Mouse (Mus musculus) midbrain, embryonic 14.5 days (tissue): ENCODE data around the gene Terf2. TPM values are rescaled to one million over a fixed set of nuclear protein-coding genes. Genes with fewer than 3 reads are reported as not detected.

Experiments
- ATAC-seq: fragments of 200-750 bp; cut with Nextera tagmentation; 2 replicates; pipeline ENCODE4 v1.8.0; 2017; ENCODE audit warnings: moderate number of reproducible peaks, moderate library complexity; ENCODE audit not compliant: low FRiP score, low TSS enrichment
- DNase-seq: peaks from one replicate; pipeline ENCODE4 v3.0.0-alpha.2; 2015
- H3K27ac ChIP-seq: fragments of 300-500 bp; sonication (generic); replicated peaks from 2 replicates; pipeline ENCODE4 v1.5.1; 2014; ENCODE audit warnings: mild to moderate bottlenecking, low read depth, low read length, moderate library complexity
- H3K27me3 ChIP-seq: fragments of 300-500 bp; sonication (generic); 2 replicates; pipeline ENCODE4 v1.6.1; 2014; ENCODE audit warnings: low read length, control low read depth, mixed read lengths; ENCODE audit not compliant: control insufficient read depth, insufficient read depth
- H3K36me3 ChIP-seq: fragments of 300-500 bp; sonication (generic); 2 replicates; pipeline ENCODE4 v1.6.1; 2014; ENCODE audit warnings: low read length, control low read depth; ENCODE audit not compliant: control insufficient read depth, insufficient read depth
- H3K4me1 ChIP-seq: fragments of 300-500 bp; sonication (generic); 2 replicates; pipeline ENCODE4 v1.6.1; 2014; ENCODE audit warnings: mild to moderate bottlenecking, antibody characterized with exemption, low read length, control low read depth; ENCODE audit not compliant: control insufficient read depth, insufficient read depth
- H3K4me2 ChIP-seq: fragments of 300-500 bp; sonication (generic); 2 replicates; pipeline ENCODE4 v1.6.1; 2014; ENCODE audit warnings: mild to moderate bottlenecking, low read length, moderate library complexity
- H3K4me3 ChIP-seq: fragments of 300-500 bp; sonication (generic); replicated peaks from 2 replicates; pipeline ENCODE4 v1.5.1; 2014; ENCODE audit warnings: low read depth, low read length
- H3K9ac ChIP-seq: fragments of 300-500 bp; sonication (generic); replicated peaks from 2 replicates; pipeline ENCODE4 v1.6.1; 2014; ENCODE audit warnings: mild to moderate bottlenecking, low read length, moderate library complexity
- H3K9me3 ChIP-seq: fragments of 300-500 bp; sonication (generic); 2 replicates; pipeline ENCODE4 v1.6.1; 2016; ENCODE audit warnings: low read length, control low read depth, mixed read lengths; ENCODE audit not compliant: control insufficient read depth
- WGBS: fragments of 180-500 bp; shearing (Covaris S2); extraction: QIAGEN DNeasy Blood & Tissue Kit; methylation state at CpG from one replicate; pipeline ENCODE4 v1.1.7; 2014; 5-methylcytosine and 5-hydroxymethylcytosine counted together
- polyA plus RNA-seq: library from polyadenylated mRNA; unstranded; fragments of >200 nt; fragmentation: Nextera tagmentation; extraction: Ambion mirVana; gene quantifications from 2 replicates; pipeline ENCODE4 v1.2.1, GENCODE M21; 2014

Terf2 gene
- polyA plus RNA-seq, 1 experiment from 2014 or later = 23.3 TPM

DNA sequence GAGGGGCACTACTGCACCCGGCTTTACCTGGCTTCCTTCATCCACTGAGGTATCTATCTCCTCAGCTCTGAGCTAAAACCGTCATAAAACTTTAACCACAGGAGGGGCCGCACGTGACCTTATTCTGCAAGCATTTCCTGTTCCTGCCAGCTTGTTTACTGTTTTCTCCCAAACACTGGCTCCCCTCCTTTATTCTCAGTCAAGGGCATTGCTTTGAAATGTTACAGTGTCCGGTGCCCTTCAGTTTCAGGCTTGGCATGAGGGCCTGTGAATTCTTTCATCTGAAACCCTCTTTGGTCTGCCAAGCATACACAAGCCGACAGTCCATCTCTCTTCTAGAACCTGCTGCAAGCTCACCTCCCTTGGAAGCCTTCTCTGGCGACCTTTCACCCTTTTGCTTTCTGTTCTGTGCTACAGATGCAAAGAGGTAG lies 22.5 kb upstream of the Terf2 start:
- no peak overlapping the region for H3K9ac ChIP-seq
- H3K4me2 ChIP-seq = no peak overlapping the region
- H3K9me3 ChIP-seq = no peaks in the 10 kb centered on the region
- WGBS = 66% methylated on average over 7 of the region's 7 CpGs
- DNase-seq = no peak
- peaks cover 9% of the 10 kb centered on the region for H3K4me1 ChIP-seq
- H3K4me3 ChIP-seq = no peak overlapping the region
- ATAC-seq = no peak
- H3K27me3 ChIP-seq = no peaks in the 10 kb centered on the region
- H3K36me3 ChIP-seq = no peaks in the 10 kb centered on the region
- H3K27ac ChIP-seq = no peak overlapping the region

DNA sequence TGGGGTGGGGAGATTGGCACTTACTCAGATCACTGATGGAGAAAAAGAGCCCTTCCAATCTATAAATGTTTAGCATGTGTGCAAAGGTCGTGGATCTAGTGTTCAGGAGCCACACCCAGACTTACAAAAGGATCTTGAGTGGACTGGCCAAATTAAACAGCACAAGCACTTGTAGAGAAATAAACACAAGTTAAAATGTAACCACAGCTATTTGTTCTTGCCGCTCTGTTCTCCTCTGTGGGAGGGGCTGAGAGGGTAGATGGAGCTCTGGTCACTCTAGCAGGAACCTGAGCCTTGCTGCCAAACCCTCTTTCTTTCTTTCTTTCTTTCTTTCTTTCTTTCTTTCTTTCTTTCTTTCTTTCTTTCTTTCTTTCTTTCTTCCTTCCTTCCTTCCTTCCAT lies 20.7 kb upstream of the Terf2 start:
- Histone ChIP-seq H3K27ac (no peak overlapping the region), H3K9me3 (no peaks in the 10 kb centered on the region), H3K27me3 (no peaks in the 10 kb centered on the region), H3K36me3 (no peaks in the 10 kb centered on the region), H3K9ac (no peak overlapping the region), H3K4me3 (no peak overlapping the region), H3K4me2 (no peak overlapping the region), H3K4me1 (no peaks in the 10 kb centered on the region)
- ATAC-seq = no peak
- no peak for DNase-seq
- 50% methylated on average over 2 of the region's 2 CpGs for WGBS

DNA sequence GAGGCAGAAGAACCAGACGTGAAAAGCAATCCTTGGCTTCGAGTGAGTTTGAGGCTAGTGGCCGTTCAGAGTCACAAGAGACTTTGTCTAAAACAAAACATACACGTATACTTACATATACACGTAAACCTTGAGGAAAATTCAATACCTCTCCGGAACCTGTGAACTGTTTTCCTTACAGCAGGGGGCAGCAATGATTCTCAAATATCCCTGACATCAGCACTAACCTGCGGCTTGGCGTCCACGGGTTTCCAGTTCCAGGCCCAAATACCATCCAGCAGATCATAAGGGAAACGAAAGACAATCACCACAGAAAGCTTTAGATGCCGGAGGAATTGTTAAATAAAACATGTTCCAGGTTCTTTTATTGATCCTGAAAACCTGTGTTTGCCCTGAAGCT lies 19.7 kb upstream of the Terf2 start:
- H3K9ac ChIP-seq = no peak overlapping the region
- no peak overlapping the region for H3K27ac ChIP-seq
- H3K36me3 ChIP-seq = no peaks in the 10 kb centered on the region
- ATAC-seq = no peak
- no peaks in the 10 kb centered on the region for H3K4me1 ChIP-seq
- H3K4me3 ChIP-seq = no peak overlapping the region
- H3K9me3 ChIP-seq = no peaks in the 10 kb centered on the region
- H3K27me3 ChIP-seq = no peaks in the 10 kb centered on the region
- DNase-seq = peak; percentile 88
- H3K4me2 ChIP-seq = no peak overlapping the region
- WGBS = 19% methylated on average over 11 of the region's 11 CpGs

- WGBS = 87% methylated on average over 10 of the region's 10 CpGs
- no peaks in the 10 kb centered on the region for H3K36me3 ChIP-seq
- ATAC-seq (no peak), DNase-seq (no peak)
- no peaks in the 10 kb centered on the region for H3K27me3 ChIP-seq
- no peak overlapping the region for H3K27ac ChIP-seq
- H3K4me2 ChIP-seq = no peak overlapping the region
- no peak overlapping the region for H3K9ac ChIP-seq
- no peaks in the 10 kb centered on the region for H3K4me1 ChIP-seq
- H3K4me3 ChIP-seq = no peak overlapping the region
- H3K9me3 ChIP-seq = no peaks in the 10 kb centered on the region
Observed at GRCm38 (mm10) chr8:107115008-107115320, 18.6 kb upstream of the Terf2 start.

- Histone ChIP-seq H3K9me3 (no peaks in the 10 kb centered on the region), H3K4me2 (no peak overlapping the region), H3K9ac (no peak overlapping the region), H3K36me3 (no peaks in the 10 kb centered on the region), H3K4me3 (no peak overlapping the region), H3K27me3 (no peaks in the 10 kb centered on the region), H3K4me1 (no peaks in the 10 kb centered on the region), H3K27ac (no peak overlapping the region)
- no peak for DNase-seq
- WGBS = 66% methylated on average over 19 of the region's 19 CpGs
- ATAC-seq = no peak
Observed at GRCm38 (mm10) chr8:107114150-107115007, 18.0 kb upstream of the Terf2 start.

GRCm38 (mm10) chr8:107113209-107113608 lies 16.9 kb upstream of the Terf2 start:
- Histone ChIP-seq H3K9ac (no peak overlapping the region), H3K4me1 (no peaks in the 10 kb centered on the region), H3K9me3 (no peaks in the 10 kb centered on the region), H3K4me2 (no peak overlapping the region), H3K4me3 (no peak overlapping the region), H3K27me3 (no peaks in the 10 kb centered on the region), H3K36me3 (no peaks in the 10 kb centered on the region), H3K27ac (no peak overlapping the region)
- ATAC-seq = no peak
- WGBS = 43% methylated on average over 4 of the region's 4 CpGs
- no peak for DNase-seq

DNA sequence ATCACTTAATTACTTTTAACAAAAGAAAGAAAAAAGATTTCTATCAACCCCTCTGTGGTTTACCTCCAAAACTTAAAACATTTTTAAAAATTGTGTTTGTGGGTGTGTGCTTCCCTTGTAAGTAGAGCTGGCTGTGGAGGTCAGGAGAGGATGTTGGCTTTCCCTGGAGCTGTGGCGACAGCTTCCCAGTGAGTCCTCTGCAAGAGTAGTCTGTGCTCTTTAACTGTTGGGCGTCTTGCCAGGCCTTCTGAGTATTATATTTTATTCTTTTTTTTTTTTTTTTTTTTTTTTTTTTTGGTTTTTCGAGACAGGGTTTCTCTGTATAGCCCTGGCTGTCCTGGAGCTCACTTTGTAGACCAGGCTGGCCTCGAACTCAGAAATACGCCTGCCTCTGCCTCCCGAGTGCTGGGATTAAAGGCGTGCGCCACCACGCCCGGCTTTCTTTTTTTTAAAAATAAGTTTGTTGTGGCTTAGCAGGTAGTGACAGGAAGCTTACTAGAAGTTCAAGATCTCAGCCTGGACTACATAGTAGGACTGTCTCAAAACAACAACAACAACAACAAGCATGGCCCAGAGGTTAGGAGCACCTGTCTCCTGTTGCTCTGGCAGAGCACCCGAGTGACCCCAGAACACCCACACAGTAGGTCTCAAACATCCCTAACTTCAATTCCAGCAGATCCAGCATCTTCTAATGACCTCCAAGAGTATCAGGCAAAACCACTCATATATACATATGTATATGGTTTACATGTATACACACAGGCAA lies 15.2 kb upstream of the Terf2 start:
- Histone ChIP-seq H3K27me3 (no peaks in the 10 kb centered on the region), H3K9ac (no peak overlapping the region), H3K27ac (no peak overlapping the region), H3K4me1 (no peaks in the 10 kb centered on the region), H3K36me3 (no peaks in the 10 kb centered on the region), H3K4me2 (no peak overlapping the region), H3K4me3 (no peak overlapping the region), H3K9me3 (no peaks in the 10 kb centered on the region)
- 91% methylated on average over 10 of the region's 11 CpGs for WGBS
- DNase-seq (no peak), ATAC-seq (no peak)

DNA sequence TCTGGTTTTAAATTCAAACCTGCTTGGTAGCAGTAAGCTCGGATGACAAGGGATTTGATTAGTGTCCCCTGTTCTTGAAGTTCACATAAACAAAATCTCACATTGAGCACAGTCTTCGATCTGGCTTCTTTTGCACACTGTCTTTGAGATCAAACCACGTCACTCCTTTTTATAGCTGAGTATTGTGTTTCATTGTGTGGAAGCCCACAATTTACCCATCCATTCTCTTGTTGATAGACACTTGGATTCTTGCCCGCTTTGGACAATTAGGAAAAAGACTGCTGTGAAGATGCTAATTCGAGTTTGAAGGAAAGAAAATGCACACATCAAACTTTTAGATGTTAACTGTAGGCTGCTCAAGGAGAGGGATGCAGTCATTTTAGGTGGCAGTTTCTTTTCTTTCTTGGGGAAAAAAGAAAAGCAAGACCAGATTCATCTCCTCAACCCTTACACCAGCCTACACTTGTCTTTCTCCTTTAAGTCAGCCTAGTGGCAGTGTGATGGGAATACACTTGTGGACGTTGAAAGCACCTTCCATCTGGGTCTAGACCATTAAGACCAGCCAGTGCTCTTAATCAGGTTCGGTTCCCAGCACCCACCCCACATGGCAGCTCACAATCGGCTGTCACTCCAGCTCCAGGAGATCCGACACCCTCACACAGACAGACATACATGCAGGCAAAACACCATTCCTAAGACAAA lies 14.4 kb upstream of the Terf2 start:
- ATAC-seq (no peak), DNase-seq (no peak)
- H3K4me1 ChIP-seq = no peaks in the 10 kb centered on the region
- H3K36me3 ChIP-seq = no peaks in the 10 kb centered on the region
- 65% methylated on average over 9 of the region's 9 CpGs for WGBS
- H3K27me3 ChIP-seq = no peaks in the 10 kb centered on the region
- no peak overlapping the region for H3K4me3 ChIP-seq
- no peak overlapping the region for H3K4me2 ChIP-seq
- no peak overlapping the region for H3K9ac ChIP-seq
- H3K9me3 ChIP-seq = no peaks in the 10 kb centered on the region
- no peak overlapping the region for H3K27ac ChIP-seq
